Mouse (Mus musculus): ENCODE measurements around the gene Oscar.

The Oscar gene

DNA sequence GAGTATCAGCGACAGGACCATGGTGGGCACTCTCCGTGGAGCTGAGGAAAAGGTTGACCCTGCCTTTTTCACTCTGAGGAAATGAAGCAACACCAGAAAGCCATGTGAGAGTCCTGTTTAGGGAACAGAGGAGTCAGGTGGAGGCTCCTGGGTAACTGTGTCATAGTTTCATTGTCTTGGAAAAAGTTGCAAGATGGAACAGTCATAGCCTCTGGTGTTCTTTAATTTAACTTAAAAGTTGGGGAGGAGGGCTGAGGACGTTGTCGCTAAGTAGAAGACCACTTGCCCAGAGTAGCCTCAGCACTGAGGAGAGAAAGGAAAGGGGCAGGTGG, at the start of gene Oscar:
Oscar (minus strand) TSS at position 101 of the 332 bp plus-strand sequence.
- in situ Hi-C loops (cut with MboI; ENCODE audit: unreplicated experiment in 2 of 2), result loop anchor here (5.0 to 10.0 kb wide), 3 partner anchors 521 to 909 kb away; partner anchors contain the start of genes Leng8 (in 2 of the 2), Rdh13 (in 1 of the 2) and Tnni3 (in 1 of the 2)

DNA sequence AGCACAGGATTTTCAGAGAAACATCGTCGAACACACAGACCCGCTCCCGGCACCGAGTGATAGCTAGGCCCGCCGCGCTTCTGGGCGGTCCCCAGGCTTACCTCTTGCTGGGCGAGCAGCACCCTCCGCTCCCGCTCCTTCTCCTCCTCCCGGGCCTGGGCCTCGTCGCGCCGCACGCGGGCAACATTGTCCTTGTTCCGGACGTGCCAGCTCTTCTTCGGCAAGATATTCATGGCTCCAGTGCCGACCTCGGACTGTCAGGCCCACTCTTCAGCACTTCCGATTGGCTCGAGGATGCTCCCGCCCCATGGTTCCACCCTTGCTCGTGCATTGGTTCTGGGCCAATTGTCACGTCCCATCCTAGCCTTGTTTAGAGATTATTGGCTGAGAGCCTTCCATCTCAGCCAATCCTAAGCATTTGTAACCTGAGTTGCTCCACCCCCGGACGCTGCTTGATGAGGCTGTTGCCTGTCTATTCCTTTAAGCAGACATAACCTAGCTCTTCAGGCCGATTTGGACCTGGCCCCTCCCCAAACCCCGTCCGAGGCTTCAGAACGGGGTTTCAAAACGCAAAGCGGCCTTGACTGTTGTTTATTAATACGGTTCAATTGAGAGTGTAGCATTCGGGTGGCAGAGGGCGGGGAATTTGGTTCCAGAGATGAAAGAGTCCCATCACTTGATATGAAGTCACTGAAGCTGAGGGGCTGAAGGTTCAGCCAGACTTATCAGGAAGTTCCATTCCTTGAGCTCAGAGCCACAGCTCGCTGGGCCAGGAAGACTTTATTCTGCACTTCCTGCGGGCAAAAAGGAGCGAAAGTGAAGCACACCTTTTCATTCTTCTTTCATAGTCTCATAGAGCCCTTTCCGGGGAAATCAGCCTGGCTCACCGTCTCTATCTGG, 49.5 kb upstream of the Oscar start, which contains the start of gene Leng1:
Leng1 (minus strand) TSS at position 626 of the 900 bp plus-strand sequence.
- in situ Hi-C loops (cut with MboI; ENCODE audit: unreplicated experiment in 2 of 2), result no loop called here

DNA sequence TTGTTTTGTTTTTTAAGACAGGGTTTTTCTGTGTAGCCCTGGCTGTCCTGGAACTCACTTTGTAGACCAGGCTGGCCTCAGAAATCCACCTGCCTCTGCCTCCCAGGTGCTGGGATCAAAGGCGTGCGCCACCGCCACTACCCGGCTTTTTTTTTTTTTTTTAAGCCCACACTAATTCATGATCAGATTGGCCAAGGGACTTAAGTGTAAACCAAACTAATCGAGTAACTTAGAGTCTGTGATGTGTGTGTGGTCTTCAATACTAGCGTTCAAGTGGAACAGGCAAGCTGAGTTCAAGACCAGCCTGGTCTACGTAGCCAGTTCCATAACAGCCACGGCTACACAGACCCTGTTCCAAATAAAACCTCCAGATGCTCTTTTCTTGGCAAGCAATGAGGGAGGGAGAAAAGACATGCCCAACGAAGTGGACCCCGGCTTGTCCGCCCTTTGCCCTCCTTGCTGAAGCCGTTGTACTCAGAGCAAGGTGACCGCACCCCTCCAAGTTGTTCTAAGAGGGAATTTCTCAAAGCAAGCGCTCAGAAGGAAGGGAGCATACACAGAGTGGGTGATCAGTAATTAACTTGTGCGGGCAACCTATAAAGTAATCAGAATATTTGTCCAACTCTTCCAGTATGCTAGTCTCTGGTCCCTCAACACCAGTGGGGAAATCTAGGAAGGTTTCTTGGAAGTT, 48.7 kb upstream of the Oscar start:
- in situ Hi-C loops (cut with MboI; ENCODE audit: unreplicated experiment in 2 of 2), result loop anchor here in 1 of 2 experiments (5.0 kb wide), 1 partner anchor 38 kb away; the partner anchor contains the start of gene Rps9

DNA sequence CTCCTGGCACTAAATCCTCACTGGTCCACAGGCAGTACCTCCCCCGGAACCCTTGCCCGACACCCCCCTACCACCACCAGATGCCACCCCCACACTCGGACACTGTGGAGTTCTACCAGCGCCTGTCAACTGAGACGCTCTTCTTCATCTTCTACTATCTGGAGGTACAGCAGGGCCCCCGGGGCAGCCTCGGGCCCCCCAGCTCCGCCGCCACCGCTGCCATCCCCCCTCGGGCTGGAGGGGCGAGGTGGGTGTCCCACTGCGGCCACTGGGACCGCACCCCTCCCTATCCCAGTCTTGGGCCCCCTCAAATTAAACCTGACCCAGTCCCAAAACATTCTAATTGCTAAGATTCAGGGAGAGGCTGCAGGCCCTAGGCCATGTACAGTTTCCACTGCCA, 42.6 kb upstream of the Oscar start:
- in situ Hi-C loops (cut with MboI; ENCODE audit: unreplicated experiment in 2 of 2), result no loop called here

DNA sequence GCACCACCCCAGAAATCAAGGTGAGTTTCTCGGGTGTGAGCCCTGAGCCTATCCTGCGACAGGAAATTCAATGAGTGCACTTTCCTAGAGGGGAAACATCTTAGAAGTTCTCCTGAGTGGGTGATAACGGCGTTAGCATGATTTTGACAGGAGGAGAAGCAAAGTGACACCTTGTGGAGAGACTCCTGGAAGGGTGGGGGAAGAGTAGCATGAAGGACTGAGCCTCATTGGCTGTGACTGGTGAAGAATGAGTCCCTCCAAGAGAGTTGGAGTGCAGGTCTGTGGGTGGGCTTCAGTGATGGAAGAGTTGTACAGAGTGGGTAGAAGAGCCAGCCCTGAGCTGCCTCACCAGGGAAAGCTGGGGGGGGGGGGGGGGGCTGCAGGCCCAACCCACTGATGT, 41.0 kb upstream of the Oscar start:
- in situ Hi-C loops (cut with MboI; ENCODE audit: unreplicated experiment in 2 of 2), result no loop called here

DNA sequence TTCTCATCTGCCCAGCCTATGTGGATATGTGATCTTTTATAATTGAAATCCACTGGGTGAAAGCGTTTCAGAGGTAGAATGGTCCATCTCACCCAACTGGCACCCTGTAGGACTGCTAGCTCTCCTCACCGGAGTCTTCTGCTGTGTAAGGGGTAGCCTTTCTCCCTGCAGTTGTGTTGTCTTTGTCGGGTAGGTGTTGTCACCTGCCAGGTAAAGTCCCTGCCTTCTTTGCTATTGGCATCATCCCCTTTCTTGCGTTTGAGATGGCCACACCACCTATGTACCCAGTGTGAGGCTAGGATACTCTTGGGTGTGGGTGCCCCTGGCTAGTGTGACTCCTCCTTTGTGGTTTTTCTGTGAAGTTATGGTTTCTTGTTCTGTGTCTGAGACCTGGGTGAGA, 30.7 kb upstream of the Oscar start:
- in situ Hi-C loops (cut with MboI; ENCODE audit: unreplicated experiment in 2 of 2), result loop anchor here in 1 of 2 experiments (5.0 kb wide), 1 partner anchor 56 kb away; the partner anchor contains the start of gene Rps9

DNA sequence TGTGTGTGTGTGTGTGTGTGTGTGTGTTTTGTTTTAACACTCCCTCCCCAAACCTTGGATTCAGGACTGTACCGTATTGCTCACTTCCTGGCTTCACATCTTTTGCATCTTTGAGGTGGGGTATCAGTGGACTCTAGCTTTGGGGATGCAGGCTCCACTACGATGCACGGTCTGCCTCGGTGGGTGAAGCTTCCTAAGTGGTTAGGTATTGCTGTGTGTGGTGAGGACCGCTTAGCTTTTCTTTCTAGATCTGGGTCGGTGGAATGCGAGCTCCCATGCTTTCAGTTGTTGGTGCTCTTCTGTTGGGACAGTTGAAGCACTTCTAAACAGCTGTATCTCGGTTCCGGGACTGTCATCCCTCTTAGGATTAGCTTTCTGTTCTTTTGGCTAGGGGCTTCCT, 30.2 kb upstream of the Oscar start:
- in situ Hi-C loops (cut with MboI; ENCODE audit: unreplicated experiment in 2 of 2), result loop anchor here in 1 of 2 experiments (5.0 kb wide), 1 partner anchor 56 kb away; the partner anchor contains the start of gene Rps9

DNA sequence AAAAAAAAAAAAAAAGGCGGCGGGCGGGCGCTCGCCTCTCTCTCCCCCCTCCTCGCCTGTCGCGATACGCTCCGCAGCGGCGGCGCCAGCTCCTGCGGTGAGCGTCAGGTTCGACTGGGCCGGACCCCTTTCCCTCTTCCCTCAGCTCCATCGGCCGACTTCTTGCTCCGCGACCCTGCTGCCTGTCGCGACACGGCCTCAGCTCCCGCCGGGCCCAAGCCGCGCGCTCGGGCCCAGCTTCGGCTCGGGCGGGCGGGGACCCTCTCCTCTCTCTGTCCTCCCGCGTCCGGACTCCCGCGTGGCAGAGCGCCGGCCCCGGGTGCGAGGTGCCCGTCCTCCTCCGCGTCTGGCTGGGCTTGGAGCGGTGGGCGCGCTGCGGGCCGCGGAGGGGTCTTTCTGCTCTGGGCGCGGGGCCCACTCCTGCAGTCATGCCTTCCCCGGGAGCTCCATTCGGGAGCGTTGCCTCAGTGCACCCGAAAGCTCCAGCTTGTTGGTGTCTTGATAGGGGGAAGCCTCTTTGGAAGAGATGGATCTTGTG, 29.6 kb upstream of the Oscar start:
- in situ Hi-C loops (cut with MboI; ENCODE audit: unreplicated experiment in 2 of 2), result loop anchor here in 1 of 2 experiments (5.0 kb wide), 1 partner anchor 57 kb away; the partner anchor contains the start of gene Rps9

DNA sequence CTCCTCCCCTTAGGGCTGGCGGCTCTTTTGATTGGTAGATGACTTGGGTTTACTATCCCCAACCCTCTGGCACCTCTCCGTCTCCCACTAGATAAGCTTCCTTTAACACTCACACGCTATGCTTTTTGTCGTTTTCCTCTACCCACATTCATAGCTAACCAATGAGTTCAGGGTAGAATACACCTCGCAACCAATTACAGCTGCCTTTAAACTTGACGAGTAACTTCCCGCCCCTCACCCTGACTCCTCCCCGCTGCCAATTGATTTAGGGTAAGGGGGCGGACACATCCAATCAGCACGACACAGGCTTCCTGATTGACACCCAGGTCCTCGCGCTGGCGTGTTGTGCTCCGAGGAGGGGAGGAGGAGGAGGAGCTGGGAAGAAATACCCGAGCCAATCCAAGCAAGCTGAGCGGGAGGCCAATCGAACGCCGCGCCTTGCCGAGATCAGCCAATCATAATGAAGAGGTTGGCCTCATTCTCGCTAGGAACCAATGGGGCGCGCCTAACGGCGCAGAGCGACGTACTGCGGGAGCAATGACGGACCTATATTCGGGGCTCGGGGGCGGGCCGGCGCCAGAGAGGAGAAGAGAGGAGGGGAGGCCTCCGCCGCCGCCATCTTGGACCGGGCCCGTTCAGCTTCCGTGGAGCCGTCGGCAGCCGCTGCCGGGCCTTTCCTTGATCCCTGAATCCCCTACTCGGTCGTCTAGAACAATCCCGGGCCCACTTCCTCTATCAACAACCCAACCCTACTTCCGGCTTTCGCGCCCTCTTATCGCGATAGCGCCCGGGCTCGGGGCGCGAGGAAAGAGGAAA, 28.9 kb upstream of the Oscar start, which contains the start of gene Cnot3:
Cnot3 (plus strand) TSS at position 597 of the 816 bp plus-strand sequence.
- in situ Hi-C loops (cut with MboI; ENCODE audit: unreplicated experiment in 2 of 2), result loop anchor here in 1 of 2 experiments (5.0 kb wide), 1 partner anchor 57 kb away; the partner anchor contains the start of gene Rps9

DNA sequence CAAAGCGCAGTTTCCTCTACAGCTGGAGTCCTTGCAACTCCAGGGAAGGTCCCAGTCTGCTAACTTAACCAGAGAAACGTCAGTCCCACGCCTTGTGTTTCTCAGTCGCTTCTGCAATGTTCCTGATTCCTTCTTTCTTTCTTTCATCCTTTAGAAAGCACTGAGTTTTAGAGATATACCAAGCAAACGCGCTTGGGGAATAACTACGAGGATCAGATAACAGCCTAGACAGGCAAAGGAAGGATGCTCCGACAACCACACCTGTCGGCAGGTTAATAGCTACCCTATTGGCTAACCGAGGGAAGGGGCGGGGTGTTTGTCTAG, 28.4 kb upstream of the Oscar start:
- in situ Hi-C loops (cut with MboI; ENCODE audit: unreplicated experiment in 2 of 2), result no loop called here

DNA sequence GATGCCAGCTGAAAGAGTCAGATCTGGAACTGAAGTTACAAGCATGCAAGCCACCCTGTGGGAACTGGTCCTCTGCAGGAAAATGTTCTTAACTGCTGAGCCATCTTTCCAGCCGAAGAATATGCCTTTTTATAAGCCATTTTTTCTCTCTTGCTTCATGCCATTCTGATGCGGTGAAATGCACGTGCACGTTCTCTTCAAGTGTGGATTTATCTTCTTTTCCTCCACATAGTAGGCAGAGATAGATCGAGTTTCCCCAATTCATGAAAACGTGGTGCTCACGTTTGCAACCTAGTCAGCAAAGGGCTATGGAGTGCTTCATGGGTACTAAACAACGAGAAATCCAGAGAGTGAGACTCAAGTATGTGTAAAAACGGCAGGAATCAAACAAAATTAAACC, 27.9 kb upstream of the Oscar start:
- in situ Hi-C loops (cut with MboI; ENCODE audit: unreplicated experiment in 2 of 2), result no loop called here

DNA sequence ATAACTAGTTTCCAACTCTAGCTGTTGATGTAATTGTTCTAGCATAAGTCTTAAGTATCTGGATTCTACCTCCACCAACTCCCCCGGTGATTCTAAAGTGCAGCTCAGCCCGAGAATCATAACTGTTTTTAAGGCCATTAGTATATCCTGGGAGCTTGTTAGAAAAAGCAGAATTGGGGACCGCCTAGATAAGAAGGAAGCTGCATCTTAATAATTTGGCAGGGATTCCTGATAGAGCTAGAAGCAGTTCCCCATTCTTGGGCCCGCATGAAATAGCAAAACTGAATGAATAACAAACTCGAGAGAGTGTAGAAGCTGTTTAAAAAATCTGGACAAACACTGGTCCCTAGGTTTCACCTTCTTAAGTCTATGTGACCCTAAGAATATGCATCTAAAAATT, 27.5 kb upstream of the Oscar start:
- in situ Hi-C loops (cut with MboI; ENCODE audit: unreplicated experiment in 2 of 2), result no loop called here

DNA sequence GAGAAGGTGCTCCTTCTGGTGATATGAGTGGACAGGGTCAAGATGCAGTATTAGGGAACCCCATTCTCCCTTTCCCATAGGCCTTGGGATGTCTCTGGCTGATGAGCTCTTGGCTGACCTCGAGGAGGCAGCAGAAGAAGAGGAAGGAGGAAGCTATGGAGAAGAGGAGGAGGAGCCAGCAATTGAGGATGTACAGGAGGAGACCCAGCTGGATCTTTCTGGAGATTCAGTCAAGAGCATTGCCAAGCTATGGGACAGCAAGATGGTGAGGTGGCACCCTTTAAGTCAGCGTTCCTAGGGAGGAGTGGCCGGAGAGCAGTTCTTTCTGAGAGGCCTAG, 14.5 kb upstream of the Oscar start:
- in situ Hi-C loops (cut with MboI; ENCODE audit: unreplicated experiment in 2 of 2), result no loop called here

DNA sequence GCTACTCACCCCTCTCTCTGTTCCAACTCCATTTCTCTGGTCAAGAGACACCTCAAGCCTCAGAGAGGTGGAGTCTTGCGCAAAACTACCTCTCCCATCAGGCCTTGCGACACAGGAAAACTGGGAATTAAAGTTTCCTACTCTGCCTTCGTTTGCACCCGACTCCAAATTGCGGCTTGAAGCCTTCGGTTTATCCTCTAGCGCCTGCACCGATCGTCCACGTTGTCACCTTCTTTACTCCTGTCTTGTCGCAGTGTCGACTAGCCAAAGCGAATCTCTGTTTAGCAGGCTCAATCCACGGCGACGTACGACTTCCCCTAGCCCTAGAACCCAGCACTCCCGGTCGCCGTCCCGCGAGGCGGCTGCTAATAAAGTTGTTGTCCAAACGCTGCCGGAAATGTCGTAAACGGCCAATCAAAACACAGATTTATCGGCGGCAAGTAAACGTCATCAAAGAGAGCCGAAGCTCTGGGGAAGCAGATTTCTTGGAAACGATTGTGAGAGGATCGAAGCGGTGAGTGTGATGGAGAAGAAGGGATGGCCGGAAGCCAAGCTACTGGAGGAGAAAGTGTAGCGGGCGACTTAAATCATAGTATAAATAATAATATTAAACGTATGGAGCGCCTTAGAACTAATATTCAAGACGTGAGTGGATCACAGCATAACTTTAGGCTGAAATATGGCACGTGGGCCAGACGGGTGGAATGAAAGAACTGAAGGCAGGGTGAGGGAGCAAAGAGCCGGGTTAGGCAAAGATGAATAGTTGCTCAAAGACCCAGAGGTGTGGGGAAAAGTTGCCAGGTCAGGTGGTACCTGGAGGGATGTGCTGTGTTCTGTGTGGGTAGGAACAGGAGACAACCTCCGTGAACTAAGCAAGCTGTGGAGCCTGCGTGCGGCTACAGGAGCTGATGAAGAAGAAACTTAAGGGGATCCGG, 13.9 kb upstream of the Oscar start, which contains the start of the genes Tfpt and Prpf31:
Tfpt (minus strand) TSS at position 387 of the 935 bp plus-strand sequence.
Prpf31 (plus strand) TSS at position 443 of the 935 bp plus-strand sequence.
- in situ Hi-C loops (cut with MboI; ENCODE audit: unreplicated experiment in 2 of 2), result loop anchor here in 1 of 2 experiments (5.0 kb wide), 1 partner anchor 67 kb away; no protein-coding TSS in a partner anchor

DNA sequence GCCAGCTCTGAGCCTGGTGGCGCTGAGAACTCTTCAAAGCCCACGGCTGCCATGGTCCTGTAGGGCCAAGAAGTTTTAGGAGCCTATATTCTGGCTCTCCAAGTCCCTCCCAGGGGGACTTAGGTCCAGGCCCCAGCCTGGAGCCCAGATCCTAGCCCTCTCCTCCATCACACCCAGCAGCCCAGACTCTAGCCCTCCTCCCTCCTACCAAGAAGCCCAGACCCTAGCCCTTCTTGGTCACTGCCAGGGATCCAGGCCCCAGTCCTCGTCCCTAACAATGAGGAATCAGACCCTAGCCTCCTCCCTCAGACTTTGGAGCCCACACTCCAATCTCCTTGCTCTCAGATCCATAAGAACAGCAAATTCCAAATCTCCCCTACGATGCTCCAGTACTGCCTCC, 13.1 kb upstream of the Oscar start:
- in situ Hi-C loops (cut with MboI; ENCODE audit: unreplicated experiment in 2 of 2), result loop anchor here in 1 of 2 experiments (5.0 kb wide), 1 partner anchor 68 kb away; no protein-coding TSS in a partner anchor

DNA sequence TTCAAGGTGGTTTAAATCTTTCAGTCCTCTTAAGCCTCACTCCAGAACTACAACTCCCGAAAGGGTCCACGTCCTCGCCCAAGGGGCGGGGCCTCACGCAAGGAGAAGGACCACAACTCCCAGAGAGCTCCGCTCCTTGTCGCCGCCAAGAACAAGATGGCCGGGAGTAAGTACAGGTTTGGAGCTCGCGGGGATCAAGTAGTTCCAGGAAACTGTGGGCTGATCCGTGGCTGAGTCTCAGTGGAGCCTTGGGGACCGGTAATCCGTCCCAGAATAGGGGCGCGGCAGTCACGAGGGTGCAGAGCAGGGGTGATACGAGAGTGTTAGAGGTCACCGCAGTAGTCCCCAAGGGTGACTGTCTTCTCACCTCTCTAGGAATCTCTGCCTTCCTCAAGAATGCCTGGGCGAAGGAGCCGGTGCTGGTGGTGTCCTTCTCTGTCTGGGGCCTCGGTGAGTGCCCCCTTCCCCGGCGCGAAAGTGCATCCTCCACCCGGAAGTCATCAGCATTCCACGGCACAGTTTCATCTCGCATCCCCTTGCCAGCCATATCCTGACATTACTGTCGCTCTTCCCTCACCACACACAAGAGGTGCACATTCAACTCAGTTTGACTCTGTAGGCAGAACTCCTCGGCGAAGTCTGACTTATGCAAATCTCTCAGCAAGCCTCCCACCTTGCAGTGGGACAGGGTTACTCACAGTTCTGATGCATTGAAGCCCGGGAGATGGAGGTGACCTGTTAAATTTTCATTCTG, 1.5 kb upstream of the Oscar start, which contains the start of gene Ndufa3:
Ndufa3 (plus strand) TSS at position 132 of the 754 bp plus-strand sequence.
- in situ Hi-C loops (cut with MboI; ENCODE audit: unreplicated experiment in 2 of 2), result loop anchor here (5.0 to 10.0 kb wide), 3 partner anchors 520 to 907 kb away; partner anchors contain the start of genes Leng8 (in 2 of the 2), Rdh13 (in 1 of the 2) and Tnni3 (in 1 of the 2)

DNA sequence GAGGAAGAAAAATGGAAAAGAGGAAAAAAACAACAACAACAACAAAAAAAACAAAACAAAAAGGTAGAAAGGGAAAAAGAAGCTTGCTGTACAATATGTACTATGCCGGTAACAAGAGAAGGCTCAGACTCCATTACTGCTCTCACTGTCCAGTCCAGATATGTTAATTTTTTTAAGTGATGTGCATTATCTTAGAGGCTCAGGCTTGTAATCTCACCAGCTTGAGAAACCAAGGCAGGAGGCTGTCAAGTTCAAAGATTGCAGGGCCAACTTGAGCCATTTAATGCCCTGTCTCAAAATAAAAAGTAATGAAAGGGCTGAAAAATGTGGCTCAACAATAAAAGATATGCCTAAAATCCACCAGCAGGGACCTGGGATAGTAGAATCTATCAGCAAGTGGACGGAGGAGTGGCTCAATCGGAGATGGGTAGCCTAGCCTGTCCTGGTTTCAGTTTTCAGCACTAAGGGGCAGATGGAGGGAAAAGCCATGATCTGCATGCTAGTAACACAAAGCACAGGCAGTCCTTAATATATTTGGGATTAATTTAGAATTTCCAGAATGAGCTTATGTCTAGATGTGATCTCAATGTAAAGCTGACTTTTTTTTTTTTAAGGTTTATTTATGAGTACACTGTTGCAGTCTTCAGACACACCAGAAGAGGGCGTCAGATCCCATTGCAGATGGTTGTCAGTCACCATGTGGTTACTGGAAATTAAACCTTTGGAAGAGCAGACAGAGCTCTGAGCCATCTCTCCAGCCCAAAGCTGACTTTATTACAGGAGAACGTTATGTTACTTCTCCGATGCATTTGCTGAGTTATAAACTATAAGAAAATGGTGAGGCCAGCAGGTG, 658 bp upstream of the Oscar start:
- in situ Hi-C loops (cut with MboI; ENCODE audit: unreplicated experiment in 2 of 2), result loop anchor here (5.0 to 10.0 kb wide), 3 partner anchors 521 to 908 kb away; partner anchors contain the start of genes Leng8 (in 2 of the 2), Rdh13 (in 1 of the 2) and Tnni3 (in 1 of the 2)

Measured in v-Abl transformed pro-B cells (cell line).